Mouse (Mus musculus) urinary bladder, postnatal 10 days (tissue): ENCODE data around the gene Zfhx3.

Source experiments
- DNase-seq: peaks from one replicate; pipeline ENCODE4 v3.0.0; 2022; ENCODE audit warnings: low spot score

Gene Zfhx3

GRCm38 (mm10) chr8:108361402-108361801 is 419.0 kb downstream of the Zfhx3 start:
- no peak for DNase-seq

- no peak for DNase-seq
These were observed 420.0 kb downstream of the Zfhx3 start for GRCm38 (mm10) chr8:108362421-108362820.

GRCm38 (mm10) chr8:108363435-108363834 is 421.0 kb downstream of the Zfhx3 start:
- no peak for DNase-seq

- no peak for DNase-seq
These were observed 421.4 kb downstream of the Zfhx3 start for GRCm38 (mm10) chr8:108363856-108364255.

GRCm38 (mm10) chr8:108369081-108369480 is 426.6 kb downstream of the Zfhx3 start:
- no peak for DNase-seq

GRCm38 (mm10) chr8:108370731-108371130 is 428.3 kb downstream of the Zfhx3 start:
- DNase-seq: no peak

- DNase-seq: no peak
These were observed 430.6 kb downstream of the Zfhx3 start for GRCm38 (mm10) chr8:108373046-108373445.

- DNase-seq: no peak
These were observed 435.6 kb downstream of the Zfhx3 start for GRCm38 (mm10) chr8:108378036-108378435.

- no peak for DNase-seq
These were observed 440.7 kb downstream of the Zfhx3 start for GRCm38 (mm10) chr8:108383121-108383520.

GRCm38 (mm10) chr8:108387160-108387912 is 444.9 kb downstream of the Zfhx3 start:
- no peak for DNase-seq

GRCm38 (mm10) chr8:108387913-108388274 is 445.4 kb downstream of the Zfhx3 start:
- DNase-seq: no peak

- DNase-seq: no peak
These were observed 450.5 kb downstream of the Zfhx3 start for GRCm38 (mm10) chr8:108392909-108393308.

GRCm38 (mm10) chr8:108402149-108402548 is 459.7 kb downstream of the Zfhx3 start:
- no peak for DNase-seq

- DNase-seq: no peak
These were observed 464.5 kb downstream of the Zfhx3 start for GRCm38 (mm10) chr8:108406716-108407494.

- DNase-seq: no peak
These were observed 476.9 kb downstream of the Zfhx3 start for GRCm38 (mm10) chr8:108419162-108419844.

GRCm38 (mm10) chr8:108422521-108422920 is 480.1 kb downstream of the Zfhx3 start:
- DNase-seq: no peak

GRCm38 (mm10) chr8:108424337-108424736 is 481.9 kb downstream of the Zfhx3 start:
- DNase-seq: no peak

- no peak for DNase-seq
These were observed 490.9 kb downstream of the Zfhx3 start for GRCm38 (mm10) chr8:108433321-108433720.

- no peak for DNase-seq
These were observed 492.1 kb downstream of the Zfhx3 start for GRCm38 (mm10) chr8:108434510-108434909.

- no peak for DNase-seq
These were observed 493.9 kb downstream of the Zfhx3 start for GRCm38 (mm10) chr8:108436336-108436735.

GRCm38 (mm10) chr8:108437316-108437830 is 494.9 kb downstream of the Zfhx3 start:
- DNase-seq: no peak

GRCm38 (mm10) chr8:108440476-108440875 is 498.0 kb downstream of the Zfhx3 start:
- no peak for DNase-seq

GRCm38 (mm10) chr8:108450847-108451246 is 508.4 kb downstream of the Zfhx3 start:
- DNase-seq: no peak
